Comparison of ENCODE assay signal across 17 mouse cellular contexts in the genomic region with DNA sequence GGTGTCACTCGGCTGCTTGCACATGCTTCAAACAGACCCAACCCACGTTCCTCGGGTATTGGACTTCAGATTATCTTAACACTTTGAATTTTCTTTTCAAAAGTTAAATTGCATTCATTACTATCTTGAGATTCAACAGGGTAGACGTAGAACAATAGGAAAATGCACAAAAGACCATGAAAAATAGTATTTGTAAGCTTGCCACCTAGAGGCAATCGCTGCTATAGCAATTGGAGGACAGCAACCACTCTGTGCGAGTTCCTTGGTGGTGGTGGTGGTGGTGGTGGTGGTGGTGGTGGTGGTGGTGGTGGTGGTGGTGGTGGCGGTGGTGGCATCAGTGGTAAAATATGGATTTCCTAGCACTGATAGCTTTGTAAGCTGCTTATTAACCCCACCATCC. TPM values are rescaled to one million over a fixed set of nuclear protein-coding genes. Genes with fewer than 3 reads are reported as not detected.
DNase-seq lines count a peak whose midpoint lies in the region; ATAC-seq and TF ChIP-seq lines count a peak whose summit lies in the region.
"Had no signal": no experiment of that assay in that cellular context is flagged by ENCODE, and none has a peak within 500 bp of the region (broad histone marks: within the 10 kb centered on the region; RNA-seq: fewer than 3 reads in every experiment).

No protein-coding gene starts in this region.

- in situ Hi-C loops in Patski (cut with MboI; ENCODE audit: low pct_unique_long_range_greater_than_20kb): no loop called here

- peak; percentile 36 for TF ChIP-seq CTCF in heart, adult 2 months (IDR thresholded peaks at IDR 0.05)
- TF ChIP-seq CTCF in lung, embryonic 14.5 days (IDR thresholded peaks at IDR 0.05; ENCODE audit: low read depth): peak; percentile 50
- TF ChIP-seq CTCF in Patski (IDR thresholded peaks at IDR 0.05): peak; percentile 31

- no peak overlapping the region for H3K4me3 ChIP-seq in heart, adult 2 months
- H3K4me3 ChIP-seq in lung, embryonic 14.5 days (ENCODE audit: low read depth, low read length): no peak overlapping the region
- H3K4me3 ChIP-seq: forebrain, embryonic 15.5 days; heart, embryonic 10.5 days; liver, embryonic 15.5 days had no signal

- no peak for DNase-seq in heart, adult 2 months
- DNase-seq in heart, postnatal 36 days: no peak
- DNase-seq in lung, embryonic 14.5 days: peak; percentile 43
- DNase-seq in lung, postnatal 25 days (ENCODE audit: low spot score): no peak
- no peak for DNase-seq in Patski (ENCODE audit: low read depth, low spot score)
- peak; percentile 15 for DNase-seq in embryo, embryonic 11 days
- no peak for DNase-seq in layer of hippocampus, adult 9-11 months
- DNase-seq in MN1 (ENCODE audit: low spot score): no peak
- DNase-seq: adrenal gland, postnatal 36 days; cerebellum, postnatal 25 days; heart, postnatal 4 days; thymus, adult 2 months had no signal

- no peaks in the 10 kb centered on the region for H3K27me3 ChIP-seq in heart, adult 2 months (ENCODE audit: control insufficient read depth, insufficient read depth, low read length)
- no peaks in the 10 kb centered on the region for H3K27me3 ChIP-seq in lung, embryonic 14.5 days (ENCODE audit: insufficient read depth, low read length)
- H3K27me3 ChIP-seq in Patski: peaks cover 12% of the 10 kb centered on the region
- H3K27me3 ChIP-seq: forebrain, embryonic 15.5 days; liver, embryonic 15.5 days had no signal

- no peak overlapping the region for H3K9ac ChIP-seq in heart, adult 2 months (ENCODE audit: low read depth, low read length)
- H3K9ac ChIP-seq in lung, embryonic 14.5 days: no peak overlapping the region
- H3K9ac ChIP-seq: forebrain, embryonic 15.5 days; liver, embryonic 15.5 days had no signal

- intact Hi-C loops in heart, adult 2 months (cut with DNase I): no loop called here
- intact Hi-C loops in heart, postnatal 36 days (cut with DNase I): no loop called here

- TF ChIP-seq POLR2A in heart, adult 2 months (IDR thresholded peaks at IDR 0.05; ENCODE audit: insufficient read depth, low read depth, low read length): no peak

- H3K79me2 ChIP-seq in heart, adult 2 months (replicated peaks; ENCODE audit: control insufficient read depth, insufficient read depth, low read length): no peaks in the 10 kb centered on the region

- WGBS in heart, adult 2 months: 45% methylated on average over 7 of the region's 7 CpGs
- 52% methylated on average over 7 of the region's 7 CpGs for WGBS in lung, embryonic 14.5 days

- H3K27ac ChIP-seq in heart, adult 2 months: no peak overlapping the region
- no peak overlapping the region for H3K27ac ChIP-seq in lung, embryonic 14.5 days (ENCODE audit: low read depth)
- H3K27ac ChIP-seq: forebrain, embryonic 15.5 days; heart, embryonic 10.5 days; liver, embryonic 15.5 days had no signal

- no peaks in the 10 kb centered on the region; the same call in 1 of the 2 replicates for H3K4me1 ChIP-seq in heart, adult 2 months (ENCODE audit: control insufficient read depth, insufficient read depth, low read length)
- no peaks in the 10 kb centered on the region for H3K4me1 ChIP-seq in lung, embryonic 14.5 days (ENCODE audit: insufficient read depth)
- H3K4me1 ChIP-seq: forebrain, embryonic 15.5 days; liver, embryonic 15.5 days had no signal

- ATAC-seq in lung, embryonic 14.5 days (ENCODE audit: insufficient read depth): no peak
- ATAC-seq in Patski: no peak
- ATAC-seq: forebrain, embryonic 15.5 days had no signal

- CTCF ChIA-PET in Patski (lab: Charles Lee): interaction anchor here (1.0 to 1.2 kb wide), 3 partner anchors 11 to 447 kb away, joined by 3 to 4 read pairs (median 3); no protein-coding TSS in a partner anchor

- no peaks in the 10 kb centered on the region for H3K36me3 ChIP-seq in heart, adult 2 months (ENCODE audit: control insufficient read depth, insufficient read depth, low read length)
- no peaks in the 10 kb centered on the region for H3K36me3 ChIP-seq in lung, embryonic 14.5 days (ENCODE audit: insufficient read depth)
- H3K36me3 ChIP-seq: forebrain, embryonic 15.5 days; heart, embryonic 10.5 days; liver, embryonic 15.5 days had no signal

- no peak overlapping the region for H3K4me2 ChIP-seq in lung, embryonic 14.5 days
- H3K4me2 ChIP-seq: forebrain, embryonic 15.5 days; liver, embryonic 15.5 days had no signal

- TF ChIP-seq EP300 in heart, adult 2 months (IDR thresholded peaks at IDR 0.05; ENCODE audit: insufficient read depth, low read depth, low read length): no peak

- POLR2A ChIA-PET in Patski (lab: Charles Lee): interaction anchor here (0.9 kb wide), 1 partner anchor 11 kb away, joined by 5 read pairs; no protein-coding TSS in a partner anchor

- no peaks in the 10 kb centered on the region for H3K9me3 ChIP-seq in lung, embryonic 14.5 days (ENCODE audit: low read depth, low read length)
- H3K9me3 ChIP-seq: forebrain, embryonic 15.5 days; heart, embryonic 10.5 days; liver, embryonic 15.5 days had no signal

RNA-seq across cellular contexts. Expression of gene Cytl1, which starts 0.9 kb away (rescaled TPM):
- total RNA-seq in heart, adult 2 months (2021): 10 to 100 TPM; 24.1 to 29.6 TPM
- polyA plus RNA-seq in heart, adult 2 months (2012; rRNA removed): 67.4 and 72.0 TPM in 2 replicates
- 10 to 100 TPM; 24.7 to 30.9 TPM for total RNA-seq in heart, postnatal 36 days (2021)
- 29.2 and 31.5 TPM in 2 replicates for polyA plus RNA-seq in lung, embryonic 14.5 days (2014; fragmentation: Nextera tagmentation; extraction: Ambion mirVana)
- polyA plus RNA-seq in Patski (2021): not detected
- total RNA-seq: megakaryocyte, adult 5-6 weeks; MEL had no signal
- polyA plus RNA-seq: forebrain, embryonic 15.5 days had no signal

RNA-seq across cellular contexts. Expression of gene Stk32b, which starts 19.2 kb away (rescaled TPM):
- under 1 TPM; 0.29 to 0.45 TPM for total RNA-seq in heart, adult 2 months (2021)
- polyA plus RNA-seq in heart, adult 2 months (2012; rRNA removed): 0.88 and 1.1 TPM in 2 replicates
- under 1 TPM; 0.19 to 0.35 TPM for total RNA-seq in heart, postnatal 36 days (2021)
- 0.41 and 0.43 TPM in 2 replicates for polyA plus RNA-seq in lung, embryonic 14.5 days (2014; fragmentation: Nextera tagmentation; extraction: Ambion mirVana)
- polyA plus RNA-seq in Patski (2021): 0.03 TPM
- total RNA-seq: megakaryocyte, adult 5-6 weeks; MEL had no signal

Comparison
In these comparisons a context has a peak if more than half of its experiments do, and no peak if none do; other contexts are left out.
1. DNase-seq: peak in lung, embryonic 14.5 days (single experiment) and embryo, embryonic 11 days (single experiment); none in heart, adult 2 months (0 of 2), heart, postnatal 36 days (0 of 2), lung, postnatal 25 days (single experiment), Patski (single experiment), layer of hippocampus, adult 9-11 months (single experiment) and MN1 (single experiment).
2. RNA of gene Cytl1, which starts 0.9 kb away (polyA plus RNA-seq): 67.4 to 72.0 TPM in heart, adult 2 months and 29.2 to 31.5 TPM in lung, embryonic 14.5 days; not detected in Patski (single experiment); every median in the first group is over 10 times any median in the second.
3. Peak in every context shown above with its lines, with median percentiles within 50 percentile points of each other: CTCF ChIP-seq.